Mouse (Mus musculus) large intestine, adult 2 months (tissue): ENCODE measurements around the gene Gm42906. TPM values are rescaled to one million over a fixed set of nuclear protein-coding genes. Genes with fewer than 3 reads are reported as not detected.

Source experiments
- DNase-seq: peaks from one replicate; pipeline ENCODE4 v3.0.0-alpha.2; 2012; ENCODE audit warnings: low read depth, low spot score
- WGBS: fragments of 180-500 bp; shearing (Covaris S2); methylation state at CpG from one replicate; pipeline ENCODE4 v1.1.7; 2018; 5-methylcytosine and 5-hydroxymethylcytosine counted together
- polyA plus RNA-seq: library from polyadenylated mRNA; depleted of rRNA; stranded (reverse); fragments of >200 nt; gene quantifications from 2 replicates; pipeline ENCODE4 v1.2.3, GENCODE M21; 2012

The Gm42906 gene
- polyA plus RNA-seq, 1 experiment, result not detected

DNA sequence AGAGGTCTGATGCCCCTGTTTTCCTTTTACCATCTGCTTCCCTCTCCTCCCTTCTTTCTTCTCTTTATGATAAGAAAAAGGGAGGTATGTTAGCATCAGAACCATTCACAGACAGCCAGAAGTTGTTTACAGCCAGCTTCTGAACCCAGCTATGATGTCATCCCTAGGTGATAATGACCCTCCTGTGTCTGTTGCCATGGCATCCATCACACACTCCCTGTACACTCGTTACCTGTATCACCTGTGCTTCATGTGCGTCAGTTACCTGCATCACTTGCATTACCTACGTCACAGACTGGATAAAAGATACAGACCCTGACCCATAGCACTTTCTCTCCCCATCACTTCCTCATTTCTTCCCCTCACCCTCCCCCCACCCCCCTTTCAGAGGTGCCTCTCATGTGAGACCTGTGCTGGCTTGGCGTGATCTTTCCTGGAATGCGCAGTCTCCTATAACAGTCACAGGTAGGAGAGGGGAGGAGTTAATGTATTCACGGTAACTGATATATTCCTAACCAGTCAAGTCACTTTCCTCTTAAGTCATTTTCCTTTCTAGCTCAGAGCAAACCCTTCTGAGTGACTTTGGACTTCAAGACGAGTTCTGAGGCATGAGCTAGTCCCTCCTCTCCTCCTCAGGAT, 27.9 kb downstream of the Gm42906 start:
- no peak for DNase-seq
- WGBS, result 63% methylated on average over 7 of the region's 7 CpGs

DNA sequence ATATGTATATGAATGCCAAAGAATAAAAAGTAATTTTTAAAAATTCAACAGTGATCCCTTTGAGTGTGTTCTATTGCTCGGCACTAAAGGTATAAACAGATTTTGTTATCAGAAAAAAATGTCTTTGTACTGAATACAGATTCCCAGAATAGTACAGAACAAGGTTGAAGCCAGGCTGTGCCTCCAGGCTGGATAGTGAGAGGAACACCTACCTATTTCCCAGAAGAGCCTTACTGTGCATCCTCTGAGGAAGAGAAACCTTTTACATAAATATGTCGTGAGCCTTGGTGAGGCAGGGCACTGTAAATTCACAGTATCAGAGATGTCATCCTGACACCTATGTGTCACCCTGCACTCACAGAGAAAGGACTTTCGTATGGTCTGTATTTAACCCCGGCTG, 31.8 kb downstream of the Gm42906 start:
- no peak for DNase-seq
- 85% methylated on average over 4 of the region's 4 CpGs for WGBS

DNA sequence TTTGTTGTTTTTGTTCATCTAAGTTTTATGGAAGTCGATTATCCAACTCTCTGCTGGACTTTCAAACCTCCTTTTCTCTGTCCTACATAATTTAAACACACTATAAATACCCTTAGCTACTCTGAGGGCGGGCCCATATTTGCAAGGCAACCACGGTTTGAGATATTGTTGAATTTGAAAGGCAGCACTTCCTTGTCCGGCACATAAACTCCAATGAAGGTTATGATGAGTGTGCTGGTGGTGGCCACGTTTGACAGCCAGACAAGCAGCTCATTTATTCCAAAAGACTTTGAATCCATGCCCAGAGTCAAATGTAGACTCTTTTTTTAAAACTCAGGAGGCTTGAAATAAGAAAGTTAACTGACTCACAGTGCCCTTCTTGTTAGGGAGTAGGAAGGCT, 33.3 kb downstream of the Gm42906 start:
- DNase-seq, result no peak
- 14% methylated on average over 5 of the region's 5 CpGs for WGBS

DNA sequence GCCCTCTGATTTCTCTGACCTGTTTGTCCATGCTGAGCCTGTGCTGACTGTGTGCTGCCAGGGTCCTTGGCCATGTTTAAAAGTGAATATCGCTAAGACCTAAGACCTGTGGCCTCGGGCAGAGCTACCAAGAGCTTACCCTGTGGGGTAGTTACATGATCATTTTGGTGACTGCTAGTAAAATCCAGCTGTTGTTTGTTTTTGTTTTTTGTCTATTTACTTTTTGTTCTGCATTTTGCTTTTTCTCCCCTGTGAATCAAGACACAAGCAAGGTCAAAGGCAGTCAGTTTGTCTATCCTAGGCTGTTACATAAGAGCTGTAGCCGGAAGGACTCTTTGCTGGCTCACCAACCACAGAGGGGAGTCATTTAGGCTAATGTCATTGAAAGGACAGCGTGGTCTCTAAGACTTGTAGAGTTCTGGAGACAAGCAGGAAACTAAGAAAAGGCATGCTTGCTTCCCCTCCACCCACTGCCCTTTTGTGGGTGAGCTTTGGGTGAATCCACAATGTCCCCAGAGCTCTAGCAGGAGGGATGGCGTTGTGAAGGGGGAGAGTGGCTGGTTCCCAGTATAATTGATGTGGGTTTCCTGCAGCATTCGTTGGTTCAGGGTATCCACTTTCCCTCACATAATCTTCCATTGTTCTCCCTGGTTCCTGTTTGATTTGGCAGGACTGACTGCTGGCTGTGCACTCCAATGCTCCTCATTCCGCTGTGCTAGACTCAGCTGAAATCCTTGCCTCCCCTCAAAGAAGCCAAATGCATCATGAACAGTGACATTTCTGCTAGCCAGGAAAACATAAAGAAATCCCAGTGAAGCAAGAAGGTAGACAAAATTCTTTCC, 33.9 kb downstream of the Gm42906 start:
- WGBS, result 32% methylated on average over 7 of the region's 7 CpGs
- DNase-seq, result no peak

DNA sequence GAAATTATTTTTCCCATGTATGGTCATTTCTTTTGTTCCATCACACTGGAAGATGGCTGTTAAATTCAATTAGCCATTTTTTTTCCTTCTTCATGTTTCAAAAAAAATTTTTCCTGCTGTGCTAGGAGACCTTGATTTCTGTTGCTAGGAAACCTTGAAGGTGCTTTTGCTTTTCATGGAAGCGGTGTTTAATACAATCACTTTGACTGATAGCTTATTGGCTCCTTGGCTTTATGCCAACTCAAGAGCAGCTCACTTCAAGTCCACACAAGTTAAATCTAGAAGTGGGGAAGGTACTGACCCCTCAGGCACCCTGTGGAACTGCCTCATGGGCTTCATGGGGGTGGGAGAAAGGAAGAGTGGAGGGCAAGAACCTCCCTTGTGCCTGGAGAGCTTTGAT, 38.1 kb downstream of the Gm42906 start:
- DNase-seq, result no peak
- WGBS, result 68% methylated on average over 1 of the region's 1 CpGs

DNA sequence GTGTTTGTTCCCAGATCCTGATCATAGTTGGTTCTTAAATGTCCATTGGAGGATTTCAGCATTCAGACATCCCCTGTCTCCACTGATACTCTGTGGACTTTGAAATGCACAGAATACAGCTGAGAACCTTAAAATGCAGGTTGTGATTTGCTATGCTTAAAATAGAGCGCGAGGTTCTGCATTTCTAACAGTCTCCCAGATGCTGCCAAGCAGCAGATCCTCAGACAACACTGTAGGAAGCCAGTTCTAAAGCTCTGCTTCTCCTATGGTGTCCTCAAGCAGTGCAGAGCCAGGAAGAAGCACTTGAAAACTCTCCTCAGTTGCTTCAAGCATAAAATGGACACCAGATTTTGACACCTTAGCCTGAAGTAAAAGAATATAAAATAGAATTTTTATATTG, 48.1 kb downstream of the Gm42906 start:
- WGBS, result 78% methylated on average over 2 of the region's 2 CpGs
- no peak for DNase-seq

DNA sequence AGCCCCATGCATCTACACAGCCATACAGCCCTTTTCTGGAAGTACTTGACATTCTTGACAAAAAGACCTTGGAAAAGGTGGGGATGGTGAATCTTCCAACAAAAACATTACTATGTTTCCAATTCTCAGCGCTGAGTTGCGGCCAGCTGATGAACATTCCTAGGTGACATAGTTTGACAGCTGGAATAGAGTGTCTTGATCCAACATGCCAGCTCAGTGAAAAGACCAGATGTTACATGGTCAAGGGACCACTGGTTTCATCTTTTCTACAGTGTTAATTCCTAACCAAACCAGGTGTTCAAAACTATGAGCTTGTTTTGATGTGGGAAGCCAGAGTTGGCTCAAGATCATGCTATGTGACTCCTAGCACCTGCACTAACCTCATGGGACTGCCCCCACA, 48.8 kb downstream of the Gm42906 start:
- no peak for DNase-seq
- 78% methylated on average over 2 of the region's 2 CpGs for WGBS

DNA sequence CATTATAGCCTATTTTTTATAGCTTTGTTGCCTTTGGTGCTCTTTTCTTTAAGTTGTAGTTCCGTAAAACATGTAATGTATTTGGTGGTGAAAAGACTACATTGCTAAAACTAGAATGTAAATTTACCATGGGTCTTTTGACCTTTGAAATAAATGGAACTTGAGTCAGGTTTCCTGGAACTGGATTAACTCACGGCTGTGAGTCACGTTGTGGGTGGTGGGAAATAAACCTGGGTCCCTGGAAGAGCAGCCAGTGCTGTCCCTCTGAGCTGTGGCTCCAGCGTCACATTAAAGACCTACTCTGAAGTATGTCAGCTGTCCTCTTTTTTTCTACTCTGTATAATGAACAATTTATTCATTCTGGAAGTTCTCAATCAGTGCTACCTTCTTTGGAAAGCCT, 51.0 kb downstream of the Gm42906 start:
- WGBS, result 66% methylated on average over 4 of the region's 4 CpGs
- DNase-seq, result no peak

DNA sequence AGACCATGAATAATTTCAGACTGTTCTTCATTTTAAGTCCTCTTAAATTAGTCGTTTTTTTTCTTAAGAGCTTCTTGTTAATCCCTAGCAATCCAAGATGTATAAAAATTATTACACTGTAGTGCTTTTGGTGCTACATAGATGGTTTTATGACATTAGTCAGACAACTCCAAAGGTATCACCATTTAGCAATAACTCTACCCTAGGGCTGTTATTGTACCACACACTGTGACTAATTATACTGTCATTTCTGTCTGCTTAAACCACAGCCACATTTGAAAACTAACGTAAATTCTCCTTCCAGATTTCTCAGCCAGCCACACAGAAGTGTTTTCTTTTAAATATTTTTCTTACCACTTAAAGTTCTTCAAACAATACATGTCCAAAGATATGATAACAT, 53.1 kb downstream of the Gm42906 start:
- no peak for DNase-seq
- WGBS, result 60% methylated on average over 2 of the region's 2 CpGs

DNA sequence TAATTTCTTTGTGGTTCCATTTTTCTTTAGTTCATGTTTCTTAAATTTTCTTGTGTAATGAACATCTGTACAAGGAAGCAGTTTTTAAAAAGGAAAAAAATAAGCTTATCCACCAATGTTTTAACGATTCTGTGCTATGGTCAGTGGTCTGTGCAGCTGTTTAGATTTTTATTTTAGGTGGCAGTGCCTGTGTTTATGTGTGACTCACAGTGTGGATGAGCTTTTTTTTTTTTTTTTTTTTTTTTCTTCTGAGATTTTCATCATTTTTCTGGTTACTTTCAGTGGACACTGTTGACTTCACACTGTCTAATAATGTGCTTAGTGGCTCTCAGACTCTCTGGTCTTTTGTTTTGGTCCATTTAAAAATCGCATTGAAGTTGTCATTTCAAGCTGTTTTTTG, 56.8 kb downstream of the Gm42906 start:
- DNase-seq, result no peak
- 82% methylated on average over 2 of the region's 2 CpGs for WGBS

DNA sequence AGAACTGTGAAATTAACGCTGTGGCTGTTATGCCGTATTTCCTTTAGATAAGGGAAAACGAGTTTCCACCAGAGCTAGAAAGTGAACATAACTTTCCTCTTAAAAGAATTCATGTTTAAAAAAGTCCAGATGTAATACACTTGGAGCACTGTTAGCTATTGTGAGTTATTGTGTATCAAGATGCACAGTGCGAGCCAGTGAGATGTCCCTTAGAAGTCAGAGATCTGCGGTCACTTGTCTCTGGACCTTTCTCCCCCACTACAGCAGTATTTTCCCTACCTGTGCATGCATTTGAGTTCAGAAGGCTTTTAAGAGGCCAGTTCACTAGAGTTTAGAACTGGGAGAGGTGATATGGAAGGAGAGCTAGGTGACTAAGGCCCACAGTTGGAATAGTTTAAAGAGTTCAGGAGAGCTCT, 58.6 kb downstream of the Gm42906 start:
- 5% methylated on average over 5 of the region's 5 CpGs for WGBS
- no peak for DNase-seq

DNA sequence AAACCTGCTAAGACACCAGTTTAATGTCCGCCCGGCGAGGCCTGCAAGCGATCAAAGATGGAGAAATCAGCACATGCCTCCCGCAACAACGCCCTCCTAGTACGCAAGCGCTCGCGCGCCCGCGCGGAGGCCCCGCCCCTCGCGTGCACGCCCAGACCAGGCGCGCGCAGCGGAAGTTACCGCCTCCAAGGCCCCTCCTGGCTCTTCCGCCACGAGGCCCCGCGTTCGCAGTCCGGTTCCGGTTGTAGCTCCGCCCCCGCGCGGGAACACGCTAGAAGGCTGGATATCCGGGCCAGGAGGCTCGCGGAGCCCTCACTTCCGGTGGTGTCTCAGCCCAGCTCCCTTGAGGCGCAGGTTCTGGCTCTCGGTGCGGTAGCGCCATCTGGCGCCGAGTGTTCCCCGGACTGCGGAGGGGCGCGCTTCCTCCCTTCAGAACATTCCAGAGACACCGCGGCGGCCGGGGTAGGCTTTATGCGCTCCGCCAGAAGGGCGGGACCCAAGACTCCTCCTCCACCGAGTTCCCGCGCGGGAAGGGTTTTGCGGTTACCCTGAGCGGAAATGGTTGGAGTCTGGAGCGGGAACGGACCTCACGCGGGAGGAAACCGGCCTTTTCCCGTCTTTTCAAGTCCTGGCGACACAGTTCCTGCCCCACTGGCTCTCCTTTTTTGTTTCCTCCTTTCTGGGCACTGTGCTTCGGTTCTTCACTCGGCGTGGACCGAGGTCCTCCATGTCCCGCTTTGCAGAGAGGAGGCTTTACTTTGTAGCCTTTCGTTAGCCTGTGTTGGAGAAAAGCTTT, 59.4 kb downstream of the Gm42906 start:
- WGBS, result under 1% methylated on average over 75 of the region's 75 CpGs
- DNase-seq, result peak; percentile 97

DNA sequence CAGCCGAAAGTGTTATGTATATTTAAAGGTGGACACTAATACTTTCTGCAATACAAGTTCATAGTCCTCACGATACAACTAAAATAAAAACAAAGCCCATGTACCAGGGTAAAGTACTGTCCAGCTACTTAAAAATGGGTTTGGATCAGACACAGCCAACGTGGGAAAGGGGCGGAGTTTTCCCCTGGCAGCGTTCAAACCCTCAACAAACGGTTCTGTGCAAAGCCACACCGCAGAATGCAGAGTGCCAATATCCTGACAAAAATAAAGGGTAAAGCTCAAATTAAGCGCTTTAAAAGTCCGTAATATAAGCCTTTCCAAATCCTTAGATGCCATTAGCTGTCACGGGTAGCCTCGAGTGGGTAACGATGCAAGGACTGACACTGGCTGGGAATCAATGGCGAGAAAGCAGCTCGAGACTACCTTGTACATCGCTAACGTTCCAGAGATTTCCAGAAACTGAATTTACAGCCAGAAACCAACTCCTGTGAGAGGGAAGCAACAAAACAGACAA, 60.0 kb downstream of the Gm42906 start:
- under 1% methylated on average over 16 of the region's 16 CpGs for WGBS
- DNase-seq, result no peak

DNA sequence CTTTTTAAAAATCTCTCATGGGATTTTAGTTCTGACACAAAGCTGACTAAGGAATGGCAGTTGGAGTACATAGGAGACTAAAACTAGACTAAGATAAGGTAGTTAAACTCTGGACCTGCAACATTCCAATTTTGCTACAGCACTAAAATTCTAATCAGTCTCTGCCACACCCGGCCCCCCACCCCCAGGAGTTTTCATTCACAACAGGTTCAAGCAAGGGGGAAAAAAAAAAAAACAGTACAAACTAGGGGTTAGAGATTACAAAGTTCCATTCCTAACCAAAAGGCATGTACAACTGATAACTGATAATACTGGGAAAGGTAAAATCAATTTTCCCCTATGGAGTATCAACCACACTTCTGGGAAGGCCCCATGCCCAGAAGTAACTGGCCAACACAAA, 60.6 kb downstream of the Gm42906 start:
- 23% methylated on average over 1 of the region's 1 CpGs for WGBS
- DNase-seq, result no peak

DNA sequence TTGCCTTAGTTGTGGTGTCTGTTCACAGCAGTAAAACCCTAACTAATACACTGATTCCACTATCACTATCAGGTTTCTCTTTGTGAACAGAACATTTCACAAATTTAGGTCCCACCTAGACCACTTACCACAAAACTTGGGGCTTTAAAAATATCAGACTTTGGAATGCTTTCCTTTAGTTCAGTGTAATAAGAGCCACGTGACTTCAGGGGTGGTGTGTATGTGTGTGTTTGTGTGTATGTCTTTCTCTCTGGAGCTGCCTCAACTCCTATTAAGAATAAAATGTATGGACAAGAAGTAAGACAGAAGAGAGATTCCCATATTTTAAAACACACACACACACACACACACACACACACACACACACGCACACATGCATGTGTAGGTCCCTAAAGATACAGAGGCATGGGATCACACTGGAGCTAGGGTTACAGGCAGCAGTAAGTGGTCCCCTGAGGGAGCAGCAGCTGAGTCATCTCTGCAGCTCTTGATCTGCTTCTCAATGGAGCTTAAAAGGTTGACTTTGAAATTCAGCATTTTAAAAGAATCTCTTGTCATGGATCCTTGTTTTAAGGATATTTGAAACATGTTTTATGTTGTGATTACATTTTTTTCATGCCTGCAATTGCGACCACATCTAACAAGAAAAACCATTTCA, 64.5 kb downstream of the Gm42906 start:
- DNase-seq, result no peak
- WGBS, result 84% methylated on average over 3 of the region's 3 CpGs

DNA sequence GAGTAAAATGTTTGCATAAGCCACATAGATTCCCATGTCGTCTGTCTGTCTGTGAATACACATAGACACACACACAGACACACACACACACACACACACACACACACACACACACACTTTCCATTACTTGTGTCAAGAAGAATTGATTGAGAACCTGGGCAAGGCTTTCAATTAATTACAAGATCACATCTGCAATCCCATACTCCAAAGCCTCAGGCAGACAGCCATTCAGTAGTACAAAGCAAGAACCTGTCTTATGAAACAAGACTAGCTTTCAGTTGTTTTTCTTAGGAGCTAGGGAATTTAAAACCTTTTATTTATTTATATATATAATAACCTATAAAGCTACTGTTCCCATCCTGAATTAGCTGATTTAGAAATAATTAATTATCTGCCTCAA, 78.3 kb downstream of the Gm42906 start:
- DNase-seq, result no peak
- 41% methylated on average over 1 of the region's 1 CpGs for WGBS

DNA sequence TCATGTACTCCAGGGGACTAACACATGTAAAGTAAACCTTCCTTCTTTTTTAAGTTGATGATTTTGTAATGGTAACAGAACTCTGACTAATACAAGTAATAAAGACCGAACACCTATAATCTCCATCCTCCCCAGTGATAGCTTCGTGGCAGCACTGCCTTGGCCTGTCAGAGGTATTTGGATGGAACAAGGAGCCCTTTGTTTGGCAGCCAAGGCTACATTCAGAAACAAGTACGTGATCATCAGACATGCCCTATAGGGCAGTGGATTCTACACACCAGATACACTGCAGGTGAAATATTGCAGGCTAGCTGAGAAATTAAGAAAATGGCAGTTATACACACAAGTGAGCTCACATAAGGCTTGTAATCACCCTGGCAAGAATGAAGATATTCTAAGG, 79.5 kb downstream of the Gm42906 start:
- DNase-seq, result no peak
- 38% methylated on average over 3 of the region's 3 CpGs for WGBS

DNA sequence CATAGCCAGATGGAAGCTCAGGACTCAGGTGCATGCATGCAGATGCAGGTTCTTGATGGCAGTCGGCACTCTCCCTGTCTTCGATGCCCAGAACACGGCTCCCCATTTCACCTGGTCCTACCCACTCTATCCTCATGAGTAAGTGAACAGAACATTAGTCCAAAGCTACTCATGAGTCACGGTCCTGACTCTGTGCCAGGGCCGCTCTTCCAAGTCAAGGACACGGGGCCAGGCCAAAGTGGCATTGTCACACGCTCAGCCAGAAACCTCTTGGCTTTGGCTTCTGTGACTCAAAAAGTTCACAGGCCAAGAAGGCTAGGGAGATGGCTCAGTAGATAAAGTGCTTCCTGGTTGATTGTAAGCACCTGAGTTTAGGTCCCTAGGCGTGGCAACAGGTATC, 81.3 kb downstream of the Gm42906 start:
- DNase-seq, result no peak
- WGBS, result 39% methylated on average over 8 of the region's 8 CpGs

DNA sequence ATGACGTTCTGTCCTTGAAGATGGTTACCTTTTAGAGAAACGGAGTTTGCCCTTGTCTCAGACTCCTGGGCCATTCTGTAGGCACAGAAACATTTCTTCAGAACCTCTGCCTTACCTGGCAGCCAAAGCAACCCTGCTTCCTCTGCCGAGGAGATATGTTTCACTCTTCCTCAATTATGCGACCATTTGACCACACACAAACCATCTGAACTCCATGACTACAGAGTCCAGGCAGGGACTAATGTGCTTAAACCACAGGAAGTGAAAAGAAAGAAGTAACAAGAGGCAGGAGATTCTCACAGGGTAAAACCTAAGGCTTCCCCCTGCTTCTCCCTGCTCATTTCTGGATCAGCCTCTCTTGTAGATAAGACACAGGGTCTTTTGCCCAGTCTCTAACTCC, 83.2 kb downstream of the Gm42906 start:
- WGBS, result 66% methylated on average over 4 of the region's 4 CpGs
- DNase-seq, result no peak

DNA sequence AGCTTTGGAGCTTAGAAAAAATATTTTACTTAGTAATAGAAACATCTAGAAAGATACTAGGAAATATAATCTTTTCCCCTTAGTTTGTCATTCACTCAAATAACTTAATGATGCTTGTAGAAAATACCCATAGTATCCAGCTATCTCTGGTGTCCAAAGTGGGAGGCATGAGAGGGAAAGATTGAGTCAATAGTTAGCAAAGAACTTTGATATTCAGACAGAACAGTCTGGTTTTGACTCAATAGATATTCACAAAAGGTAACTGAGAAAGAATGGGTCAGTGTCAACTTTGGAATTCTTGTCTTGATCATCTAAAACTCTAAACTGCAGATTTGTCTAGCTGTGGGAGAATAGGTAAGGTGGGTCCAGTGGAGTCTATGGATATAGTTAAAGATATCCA, 94.3 kb downstream of the Gm42906 start:
- no peak for DNase-seq
